Mouse (Mus musculus) testis, adult 2 months (tissue): Measurements from ENCODE around the gene Fam193b. TPM values are rescaled to one million over a fixed set of nuclear protein-coding genes. Genes with fewer than 3 reads are reported as not detected.
"Not testable (repeated sequence)": the region's sequence is repeated elsewhere in the genome, so short reads cannot be mapped to it uniquely, and the experiment has no call there.

Experiments used
- H3K27ac ChIP-seq: fragments of 200-500 bp; 2 replicates; pipeline ENCODE4 v1.5.1; 2012; ENCODE audit warnings: low read depth, low read length; ENCODE audit not compliant: control insufficient read depth, insufficient read depth
- H3K27me3 ChIP-seq: fragments of 200-500 bp; 2 replicates; pipeline ENCODE4 v1.6.1; 2012; ENCODE audit warnings: mild to moderate bottlenecking, low read length, moderate library complexity; ENCODE audit not compliant: control insufficient read depth, insufficient read depth
- H3K36me3 ChIP-seq: fragments of 200-500 bp; 2 replicates; pipeline ENCODE4 v1.6.1; 2012; ENCODE audit warnings: mild to moderate bottlenecking, low read length; ENCODE audit not compliant: control insufficient read depth, insufficient read depth
- H3K4me1 ChIP-seq: fragments of 200-500 bp; 2 replicates; pipeline ENCODE4 v1.6.1; 2012; ENCODE audit warnings: low read length; ENCODE audit not compliant: control insufficient read depth, insufficient read depth
- H3K4me3 ChIP-seq: fragments of 200-500 bp; 2 replicates; pipeline ENCODE4 v1.5.1; 2012; ENCODE audit warnings: low read depth, mild to moderate bottlenecking, low read length, moderate library complexity, mixed read lengths; ENCODE audit not compliant: control insufficient read depth
- CTCF ChIP-seq: fragments of 200-500 bp; IDR thresholded peaks from 2 replicates; pipeline ENCODE4 v1.5.1; 2012; ENCODE audit warnings: low read depth, mild to moderate bottlenecking, inconsistent platforms, low read length, moderate library complexity; ENCODE audit not compliant: control insufficient read depth, insufficient read depth, insufficient replicate concordance
- POLR2A ChIP-seq: fragments of 200-500 bp; IDR thresholded peaks from 2 replicates; pipeline ENCODE4 v1.6.1; 2012; ENCODE audit warnings: low read depth, mild to moderate bottlenecking, inconsistent platforms, low read length, moderate library complexity; ENCODE audit not compliant: control insufficient read depth
- polyA plus RNA-seq: library from polyadenylated mRNA; depleted of rRNA; stranded (reverse); fragments of >200 nt; gene quantifications from 2 replicates; pipeline ENCODE4 v1.2.3, GENCODE M21; 2012

Fam193b gene
- polyA plus RNA-seq, 1 experiment: 28.8 TPM

DNA sequence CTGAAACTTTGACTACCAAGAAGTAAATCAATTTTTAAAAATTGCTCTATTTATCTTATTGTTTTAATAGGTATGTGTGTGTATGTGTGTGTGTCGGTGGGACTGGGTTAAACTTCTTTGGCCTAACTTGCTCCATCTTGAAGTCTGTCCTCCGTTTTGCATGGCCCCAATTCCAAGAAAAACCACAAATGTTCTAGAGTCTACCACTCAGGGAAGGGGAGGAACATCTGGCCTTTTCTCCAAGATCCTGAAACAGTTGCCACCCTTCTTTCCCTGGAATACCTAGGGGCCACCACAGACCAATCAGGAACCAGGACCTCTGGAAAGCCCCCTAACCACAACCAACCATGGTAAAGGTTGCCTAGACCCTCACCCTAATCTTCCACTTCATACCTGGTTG is 1.1 kb upstream of the Fam193b start:
- TF ChIP-seq POLR2A (no peak), CTCF (no peak)
- Histone ChIP-seq H3K27ac (no peak overlapping the region), H3K27me3 (no peaks in the 10 kb centered on the region), H3K4me3 (no peak overlapping the region), H3K4me1 (peaks cover 8% of the 10 kb centered on the region), H3K36me3 (no peaks in the 10 kb centered on the region)

- TF ChIP-seq CTCF (no peak), POLR2A (no peak; the same call in 1 of the 2 replicates)
- no peaks in the 10 kb centered on the region for H3K36me3 ChIP-seq
These were observed 490 bp downstream of the Fam193b start for GRCm38 (mm10) chr13:55570286-55570973.

GRCm38 (mm10) chr13:55569726-55570285 is 1.1 kb downstream of the Fam193b start:
- peak overlapping the region; percentile 94 for H3K4me3 ChIP-seq
- TF ChIP-seq CTCF: no peak
- H3K27me3 ChIP-seq: no peaks in the 10 kb centered on the region
- H3K27ac ChIP-seq: no peak overlapping the region
- H3K36me3 ChIP-seq: no peaks in the 10 kb centered on the region
- peaks cover 8% of the 10 kb centered on the region for H3K4me1 ChIP-seq

More at GRCm38 (mm10) chr13:55570286-55570973, 490 bp downstream of the Fam193b start:
- Histone ChIP-seq H3K4me3 (peak overlapping the region; percentile 94), H3K27me3 (no peaks in the 10 kb centered on the region), H3K27ac (peak overlapping the region; percentile 5), H3K4me1 (peaks cover 8% of the 10 kb centered on the region)

GRCm38 (mm10) chr13:55568524-55568923 is 2.4 kb downstream of the Fam193b start:
- not testable (repeated sequence) for H3K4me1 ChIP-seq, H3K27me3 ChIP-seq, H3K36me3 ChIP-seq, H3K4me3 ChIP-seq, H3K27ac ChIP-seq

GRCm38 (mm10) chr13:55567949-55568348 is 3.0 kb downstream of the Fam193b start:
- Histone ChIP-seq H3K27me3 (no peaks in the 10 kb centered on the region), H3K36me3 (no peaks in the 10 kb centered on the region), H3K4me3 (no peak overlapping the region), H3K27ac (no peak overlapping the region), H3K4me1 (peaks cover 8% of the 10 kb centered on the region)
- TF ChIP-seq CTCF (no peak), POLR2A (no peak)

- TF ChIP-seq POLR2A (no peak), CTCF (no peak)
- Histone ChIP-seq H3K4me1 (peaks cover 8% of the 10 kb centered on the region), H3K4me3 (no peak overlapping the region), H3K36me3 (no peaks in the 10 kb centered on the region), H3K27ac (no peak overlapping the region), H3K27me3 (no peaks in the 10 kb centered on the region)
These were observed 3.9 kb downstream of the Fam193b start for GRCm38 (mm10) chr13:55567001-55567400.

DNA sequence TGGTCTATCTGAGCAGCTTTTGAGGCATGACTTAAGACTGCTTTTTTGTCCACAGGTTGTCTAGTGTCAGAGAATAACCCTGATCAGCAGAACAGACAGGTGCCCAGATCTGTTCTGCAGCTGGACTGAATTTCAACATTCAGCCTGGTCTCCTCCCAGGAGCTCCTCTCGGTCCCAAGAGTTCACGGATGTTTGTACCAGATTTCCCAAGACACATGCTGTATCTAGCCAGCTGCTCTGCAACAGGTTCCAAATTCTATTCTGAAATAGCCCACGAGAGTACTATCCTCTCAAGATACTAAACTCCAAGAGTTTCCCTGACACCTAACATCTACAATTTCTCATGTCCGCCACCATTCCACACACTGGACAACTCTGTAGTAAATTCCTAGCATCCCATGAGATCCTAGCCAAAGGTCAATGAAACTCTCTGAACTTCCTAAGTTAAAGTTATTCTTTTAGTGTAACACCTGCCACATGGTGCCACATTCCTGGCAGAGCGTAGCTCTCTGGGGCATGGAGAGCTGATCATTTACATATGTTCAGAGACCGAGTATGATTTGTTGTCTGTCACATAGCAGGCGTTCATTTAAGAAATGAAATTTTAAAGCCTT is 7.5 kb downstream of the Fam193b start:
- Histone ChIP-seq H3K4me1 (no peaks in the 10 kb centered on the region), H3K4me3 (no peak overlapping the region), H3K27ac (no peak overlapping the region), H3K27me3 (no peaks in the 10 kb centered on the region), H3K36me3 (no peaks in the 10 kb centered on the region)
- TF ChIP-seq CTCF (no peak), POLR2A (no peak)
